Mouse (Mus musculus): ENCODE measurements around the gene Acap3. TPM values are rescaled to one million over a fixed set of nuclear protein-coding genes. Genes with fewer than 3 reads are reported as not detected.
A peak's percentile ranks its signal among the peaks of the same experiment; 100 is the strongest.

Acap3 gene
- polyA plus RNA-seq, 1 experiment: 30.6 TPM

DNA sequence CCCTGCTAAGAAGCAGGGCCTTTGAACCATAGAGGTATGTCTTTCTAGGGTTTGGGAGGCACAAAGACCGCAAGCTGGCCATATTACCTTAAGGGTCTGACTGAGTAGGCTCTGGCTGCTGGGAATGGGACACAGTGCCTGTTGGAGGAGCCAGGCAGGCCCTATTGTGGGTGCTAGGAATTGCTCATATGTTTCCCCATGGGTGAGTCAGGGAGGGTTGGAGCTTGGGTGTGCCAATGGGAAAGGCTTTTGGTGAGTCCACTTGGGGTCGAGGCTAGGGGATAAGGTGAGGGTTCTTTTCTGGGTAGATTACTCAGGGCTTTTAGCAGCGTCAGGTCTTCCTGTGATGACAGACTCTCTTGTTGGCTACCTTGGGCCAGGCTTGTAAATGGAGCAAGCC is 40.3 kb upstream of the Acap3 start:
- no peak overlapping the region for H3K4me3 ChIP-seq (replicated peaks; ENCODE audit: control insufficient read depth, low read depth, low read length)
- peaks cover 3% of the 10 kb centered on the region for H3K4me1 ChIP-seq (ENCODE audit: control insufficient read depth, insufficient read depth, low read length)
- TF ChIP-seq CTCF (IDR thresholded peaks at IDR 0.05; ENCODE audit: control insufficient read depth, insufficient read depth, low read length) (no peak), POLR2A (IDR thresholded peaks at IDR 0.05; ENCODE audit: borderline replicate concordance, control insufficient read depth, low read depth, low read length) (no peak)
- 79% methylated on average over 3 of the region's 3 CpGs for WGBS
- no peak overlapping the region for H3K27ac ChIP-seq (ENCODE audit: control insufficient read depth, insufficient read depth, low read depth, low read length, poor library complexity)

DNA sequence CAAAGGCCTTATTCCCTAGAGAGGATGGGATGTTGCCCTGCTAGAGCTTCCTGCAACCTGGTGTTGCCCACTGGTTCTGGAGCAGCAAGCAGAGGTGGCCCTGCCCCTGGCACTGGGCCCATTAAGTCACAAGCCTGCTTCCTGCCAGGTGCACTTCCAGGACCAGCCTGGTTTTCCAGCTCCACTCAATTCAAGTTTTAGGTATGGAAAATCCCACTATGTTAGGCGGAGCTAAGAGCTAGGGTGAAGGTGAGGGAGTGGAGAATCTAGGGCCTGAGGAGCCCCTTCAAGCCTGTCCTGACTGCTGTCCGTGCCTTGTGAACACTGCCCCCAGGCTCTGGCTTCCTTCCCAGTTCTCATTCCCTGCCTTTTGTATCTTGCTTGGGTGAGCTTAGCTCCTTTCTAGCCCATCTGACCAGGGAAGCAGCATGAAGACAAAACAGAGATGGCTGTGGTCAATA is 39.6 kb upstream of the Acap3 start:
- WGBS: 89% methylated on average over 2 of the region's 2 CpGs
- Histone ChIP-seq H3K4me3 (replicated peaks; ENCODE audit: control insufficient read depth, low read depth, low read length) (no peak overlapping the region), H3K27ac (ENCODE audit: control insufficient read depth, insufficient read depth, low read depth, low read length, poor library complexity) (no peak overlapping the region), H3K4me1 (ENCODE audit: control insufficient read depth, insufficient read depth, low read length) (peaks cover 3% of the 10 kb centered on the region)
- TF ChIP-seq POLR2A (IDR thresholded peaks at IDR 0.05; ENCODE audit: borderline replicate concordance, control insufficient read depth, low read depth, low read length) (no peak), CTCF (IDR thresholded peaks at IDR 0.05; ENCODE audit: control insufficient read depth, insufficient read depth, low read length) (no peak)

DNA sequence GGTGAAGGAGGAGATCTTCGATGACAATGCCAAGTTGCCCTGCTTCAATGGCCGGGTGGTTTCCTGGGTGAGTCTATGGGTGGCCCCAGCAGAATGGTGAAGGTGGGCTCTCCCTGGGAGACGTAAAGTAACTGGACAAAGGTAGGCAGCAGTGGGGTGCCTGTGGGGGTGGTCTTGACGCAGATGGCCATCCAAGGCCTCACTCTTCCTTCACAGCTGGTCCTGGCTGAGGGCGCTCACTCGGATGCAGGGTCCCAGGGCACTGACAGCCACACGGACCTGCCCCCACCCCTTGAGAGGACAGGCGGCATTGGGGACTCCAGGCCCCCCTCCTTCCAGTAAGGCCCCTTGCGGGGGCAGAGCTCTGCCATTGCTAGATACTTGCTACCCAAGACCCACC is 38.2 kb upstream of the Acap3 start:
- TF ChIP-seq POLR2A (IDR thresholded peaks at IDR 0.05; ENCODE audit: borderline replicate concordance, control insufficient read depth, low read depth, low read length) (no peak), CTCF (IDR thresholded peaks at IDR 0.05; ENCODE audit: control insufficient read depth, insufficient read depth, low read length) (no peak)
- Histone ChIP-seq H3K27ac (ENCODE audit: control insufficient read depth, insufficient read depth, low read depth, low read length, poor library complexity) (no peak overlapping the region), H3K4me3 (replicated peaks; ENCODE audit: control insufficient read depth, low read depth, low read length) (no peak overlapping the region), H3K4me1 (ENCODE audit: control insufficient read depth, insufficient read depth, low read length) (peaks cover 3% of the 10 kb centered on the region)
- 90% methylated on average over 9 of the region's 9 CpGs for WGBS

DNA sequence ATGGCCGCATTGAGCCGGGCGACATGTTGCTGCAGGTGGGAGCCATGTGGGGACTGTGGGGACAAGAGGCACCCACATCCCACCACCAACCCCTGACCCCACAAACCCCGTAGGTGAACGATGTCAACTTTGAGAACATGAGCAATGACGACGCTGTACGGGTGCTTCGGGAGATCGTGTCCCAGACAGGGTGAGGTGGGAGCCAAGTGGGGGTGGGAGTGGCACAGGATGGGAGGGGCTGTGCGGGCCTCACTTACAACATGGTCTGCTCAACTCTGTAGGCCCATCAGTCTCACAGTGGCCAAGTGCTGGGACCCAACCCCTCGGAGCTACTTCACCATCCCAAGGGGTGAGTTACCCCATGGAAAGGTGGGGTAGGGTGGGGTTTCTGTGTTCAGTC is 36.6 kb upstream of the Acap3 start:
- 93% methylated on average over 12 of the region's 12 CpGs for WGBS

DNA sequence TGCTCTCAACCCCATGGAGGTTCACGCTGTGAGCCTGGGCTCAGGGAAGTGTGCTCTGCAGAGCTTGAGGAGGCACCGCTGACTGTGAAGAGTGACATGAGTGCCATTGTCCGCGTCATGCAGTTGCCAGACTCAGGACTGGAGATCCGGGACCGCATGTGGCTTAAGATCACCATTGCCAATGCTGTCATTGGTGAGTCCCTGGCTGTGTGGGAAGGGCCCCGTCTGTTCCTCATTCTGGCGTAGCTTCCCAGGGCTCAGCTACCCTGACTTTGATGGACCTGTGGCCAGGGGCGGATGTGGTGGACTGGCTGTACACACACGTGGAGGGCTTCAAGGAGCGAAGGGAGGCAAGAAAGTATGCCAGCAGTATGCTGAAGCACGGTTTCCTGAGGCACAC is 35.6 kb upstream of the Acap3 start:
- 84% methylated on average over 12 of the region's 12 CpGs for WGBS
- H3K4me3 ChIP-seq (replicated peaks; ENCODE audit: control insufficient read depth, low read depth, low read length): no peak overlapping the region
- no peak overlapping the region for H3K27ac ChIP-seq (ENCODE audit: control insufficient read depth, insufficient read depth, low read depth, low read length, poor library complexity)
- no peaks in the 10 kb centered on the region for H3K4me1 ChIP-seq (ENCODE audit: control insufficient read depth, insufficient read depth, low read length)
- TF ChIP-seq CTCF (IDR thresholded peaks at IDR 0.05; ENCODE audit: control insufficient read depth, insufficient read depth, low read length): no peak
- no peak for TF ChIP-seq POLR2A (IDR thresholded peaks at IDR 0.05; ENCODE audit: borderline replicate concordance, control insufficient read depth, low read depth, low read length)

More for the DNA sequence above, 36.6 kb upstream of the Acap3 start:
- H3K4me3 ChIP-seq (replicated peaks; ENCODE audit: control insufficient read depth, low read depth, low read length): no peak overlapping the region
- H3K4me1 ChIP-seq (ENCODE audit: control insufficient read depth, insufficient read depth, low read length): no peaks in the 10 kb centered on the region
- no peak overlapping the region for H3K27ac ChIP-seq (ENCODE audit: control insufficient read depth, insufficient read depth, low read depth, low read length, poor library complexity)
- TF ChIP-seq POLR2A (IDR thresholded peaks at IDR 0.05; ENCODE audit: borderline replicate concordance, control insufficient read depth, low read depth, low read length) (no peak), CTCF (IDR thresholded peaks at IDR 0.05; ENCODE audit: control insufficient read depth, insufficient read depth, low read length) (no peak)

DNA sequence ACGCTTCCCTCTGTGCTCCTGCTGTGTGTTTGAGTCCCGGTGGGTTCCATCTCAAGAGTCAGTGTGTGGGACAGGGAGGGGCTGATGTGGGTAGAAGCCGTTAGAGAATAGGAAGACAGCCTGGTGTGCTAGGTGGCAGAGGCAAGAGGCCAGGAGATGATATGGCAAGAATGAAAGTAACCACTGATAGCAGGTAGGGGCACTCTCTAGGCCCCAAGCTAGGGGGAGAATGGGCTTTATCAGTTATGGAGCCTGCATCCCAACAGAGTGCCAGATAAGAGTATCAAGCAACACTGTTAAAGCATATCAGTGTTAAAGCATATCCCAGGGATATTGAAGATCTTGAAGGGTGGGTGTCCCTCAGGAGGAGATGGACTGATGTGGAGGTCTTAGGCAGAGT is 34.7 kb upstream of the Acap3 start:
- H3K4me3 ChIP-seq (replicated peaks; ENCODE audit: control insufficient read depth, low read depth, low read length): no peak overlapping the region
- H3K4me1 ChIP-seq (ENCODE audit: control insufficient read depth, insufficient read depth, low read length): peaks cover 2% of the 10 kb centered on the region; the same call in 1 of the 2 replicates
- TF ChIP-seq CTCF (IDR thresholded peaks at IDR 0.05; ENCODE audit: control insufficient read depth, insufficient read depth, low read length) (no peak), POLR2A (IDR thresholded peaks at IDR 0.05; ENCODE audit: borderline replicate concordance, control insufficient read depth, low read depth, low read length) (no peak)
- H3K27ac ChIP-seq (ENCODE audit: control insufficient read depth, insufficient read depth, low read depth, low read length, poor library complexity): no peak overlapping the region; the same call in 1 of the 2 replicates
- 57% methylated on average over 3 of the region's 3 CpGs for WGBS

DNA sequence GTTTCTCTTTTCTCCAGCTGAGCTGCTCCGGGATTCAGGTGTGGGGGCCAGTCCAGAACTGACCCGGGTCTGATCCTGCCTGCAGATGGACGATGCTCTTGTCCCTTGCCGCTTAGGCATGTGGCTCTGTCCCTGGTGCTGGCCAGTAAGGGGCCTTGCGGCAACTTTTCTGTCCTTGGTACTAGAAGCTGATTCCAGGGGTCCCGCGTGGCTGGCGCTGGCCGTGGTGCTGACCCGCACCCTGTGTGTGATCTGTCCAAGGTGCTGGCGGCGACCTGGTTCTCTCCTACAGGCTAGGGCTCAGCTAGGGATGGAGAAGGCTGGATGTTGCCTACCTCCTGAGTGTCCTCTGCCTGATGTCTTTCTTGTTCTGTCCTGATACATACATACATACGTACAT is 32.3 kb upstream of the Acap3 start:
- H3K4me3 ChIP-seq (replicated peaks; ENCODE audit: control insufficient read depth, low read depth, low read length): no peak overlapping the region
- H3K4me1 ChIP-seq (ENCODE audit: control insufficient read depth, insufficient read depth, low read length): peaks cover 6% of the 10 kb centered on the region
- 57% methylated on average over 13 of the region's 13 CpGs for WGBS
- TF ChIP-seq CTCF (IDR thresholded peaks at IDR 0.05; ENCODE audit: control insufficient read depth, insufficient read depth, low read length) (no peak), POLR2A (IDR thresholded peaks at IDR 0.05; ENCODE audit: borderline replicate concordance, control insufficient read depth, low read depth, low read length) (no peak)
- H3K27ac ChIP-seq (ENCODE audit: control insufficient read depth, insufficient read depth, low read depth, low read length, poor library complexity): no peak overlapping the region

DNA sequence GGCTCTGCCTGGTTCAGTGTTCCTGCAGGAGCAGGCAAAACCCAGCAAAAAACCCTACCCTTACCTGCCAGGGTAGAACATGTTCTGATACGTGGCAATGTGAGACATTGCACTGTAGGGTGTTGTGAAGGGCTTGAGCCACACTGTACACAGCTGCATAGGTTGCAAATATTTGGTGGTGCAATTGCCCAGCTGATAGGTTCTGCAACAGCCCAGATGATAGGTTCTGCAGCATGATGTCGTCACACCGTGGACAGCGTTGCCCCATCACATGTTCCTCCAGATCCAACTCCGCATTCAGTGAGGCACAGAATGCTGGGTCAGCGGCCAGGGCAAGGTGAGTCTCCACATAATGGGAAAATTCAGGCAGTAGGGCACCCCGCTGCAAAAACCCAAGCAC is 29.8 kb upstream of the Acap3 start:
- 57% methylated on average over 7 of the region's 7 CpGs for WGBS
- Histone ChIP-seq H3K27ac (ENCODE audit: control insufficient read depth, insufficient read depth, low read depth, low read length, poor library complexity) (peak overlapping the region; percentile 46), H3K4me3 (replicated peaks; ENCODE audit: control insufficient read depth, low read depth, low read length) (no peak overlapping the region), H3K4me1 (ENCODE audit: control insufficient read depth, insufficient read depth, low read length) (peaks cover 6% of the 10 kb centered on the region)
- TF ChIP-seq CTCF (IDR thresholded peaks at IDR 0.05; ENCODE audit: control insufficient read depth, insufficient read depth, low read length): no peak
- no peak for TF ChIP-seq POLR2A (IDR thresholded peaks at IDR 0.05; ENCODE audit: borderline replicate concordance, control insufficient read depth, low read depth, low read length)

DNA sequence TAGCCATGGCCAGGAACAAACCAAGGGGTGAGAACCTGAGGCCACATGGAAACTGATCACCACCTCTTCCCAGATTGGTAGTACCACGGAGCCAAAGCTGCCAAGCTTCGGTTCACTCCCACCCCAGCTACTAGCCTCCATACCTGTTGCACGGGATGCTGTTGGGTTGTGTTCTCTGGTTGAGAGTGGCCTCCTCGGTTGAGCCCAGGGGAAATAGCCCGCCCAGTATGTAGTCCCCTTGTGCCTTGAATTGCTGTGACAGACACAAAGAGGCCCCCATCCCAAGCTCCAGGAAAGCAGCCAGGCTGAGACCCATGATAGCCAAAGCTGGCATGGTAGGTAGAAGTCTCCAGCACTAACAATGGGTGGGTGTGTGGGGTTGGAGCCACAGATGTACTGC is 28.6 kb upstream of the Acap3 start, which contains the start of gene Tas1r3:
Gene Tas1r3 (minus strand): TSS at position 362 of the 400 bp plus-strand sequence.
- 72% methylated on average over 5 of the region's 5 CpGs for WGBS
- no peak for TF ChIP-seq CTCF (IDR thresholded peaks at IDR 0.05; ENCODE audit: control insufficient read depth, insufficient read depth, low read length)
- TF ChIP-seq POLR2A (IDR thresholded peaks at IDR 0.05; ENCODE audit: borderline replicate concordance, control insufficient read depth, low read depth, low read length): no peak

More for the DNA sequence above, 28.6 kb upstream of the Acap3 start, which contains the start of gene Tas1r3:
- Histone ChIP-seq H3K4me1 (ENCODE audit: control insufficient read depth, insufficient read depth, low read length) (peaks cover 6% of the 10 kb centered on the region), H3K27ac (ENCODE audit: control insufficient read depth, insufficient read depth, low read depth, low read length, poor library complexity) (peak within 1 kb of the TSS; percentile 46; the same call in 1 of the 2 replicates), H3K4me3 (replicated peaks; ENCODE audit: control insufficient read depth, low read depth, low read length) (no peak within 1 kb of the TSS)

All from bone marrow, adult 2 months (tissue).